Mouse (Mus musculus): ENCODE measurements around the gene Efna3. TPM values are rescaled to one million over a fixed set of nuclear protein-coding genes. Genes with fewer than 3 reads are reported as not detected.

Gene Efna3
- polyA plus RNA-seq, 1 experiment: 17.2 TPM

- no peak for TF ChIP-seq EP300 (IDR thresholded peaks at IDR 0.05; ENCODE audit: insufficient read depth, low read depth, low read length)
- TF ChIP-seq CTCF (IDR thresholded peaks at IDR 0.05; ENCODE audit: low read depth, low read length): no peak
- TF ChIP-seq POLR2A (IDR thresholded peaks at IDR 0.05; ENCODE audit: insufficient read depth, low read length): no peak
- Histone ChIP-seq H3K27me3 (ENCODE audit: control insufficient read depth, insufficient read depth, low read length, poor library complexity, severe bottlenecking) (no peaks in the 10 kb centered on the region), H3K4me1 (ENCODE audit: control insufficient read depth, insufficient read depth, low read length) (no peaks in the 10 kb centered on the region), H3K4me3 (ENCODE audit: low read depth, low read length) (no peak overlapping the region), H3K9ac (ENCODE audit: low read depth, poor library complexity, severe bottlenecking) (no peak overlapping the region), H3K36me3 (ENCODE audit: control insufficient read depth, insufficient read depth, low read length, poor library complexity, severe bottlenecking) (no peaks in the 10 kb centered on the region), H3K9me3 (replicated peaks; ENCODE audit: control insufficient read depth, insufficient read depth, low read length, poor library complexity, severe bottlenecking) (no peaks in the 10 kb centered on the region), H3K27ac (ENCODE audit: insufficient read depth, low read length) (no peak overlapping the region)
Observed at GRCm38 (mm10) chr3:89305551-89306325, 17.0 kb downstream of the Efna3 start.

GRCm38 (mm10) chr3:89305105-89305504, 17.7 kb downstream of the Efna3 start:
- Histone ChIP-seq H3K4me3 (ENCODE audit: low read depth, low read length) (no peak overlapping the region), H3K27ac (ENCODE audit: insufficient read depth, low read length) (no peak overlapping the region), H3K9ac (ENCODE audit: low read depth, poor library complexity, severe bottlenecking) (no peak overlapping the region), H3K36me3 (ENCODE audit: control insufficient read depth, insufficient read depth, low read length, poor library complexity, severe bottlenecking) (no peaks in the 10 kb centered on the region), H3K4me1 (ENCODE audit: control insufficient read depth, insufficient read depth, low read length) (no peaks in the 10 kb centered on the region), H3K27me3 (ENCODE audit: control insufficient read depth, insufficient read depth, low read length, poor library complexity, severe bottlenecking) (no peaks in the 10 kb centered on the region), H3K9me3 (replicated peaks; ENCODE audit: control insufficient read depth, insufficient read depth, low read length, poor library complexity, severe bottlenecking) (no peaks in the 10 kb centered on the region)
- TF ChIP-seq CTCF (IDR thresholded peaks at IDR 0.05; ENCODE audit: low read depth, low read length): no peak
- TF ChIP-seq EP300 (IDR thresholded peaks at IDR 0.05; ENCODE audit: insufficient read depth, low read depth, low read length): no peak
- no peak for TF ChIP-seq POLR2A (IDR thresholded peaks at IDR 0.05; ENCODE audit: insufficient read depth, low read length)

- TF ChIP-seq CTCF (IDR thresholded peaks at IDR 0.05; ENCODE audit: low read depth, low read length) (no peak), POLR2A (IDR thresholded peaks at IDR 0.05; ENCODE audit: insufficient read depth, low read length) (no peak), EP300 (IDR thresholded peaks at IDR 0.05; ENCODE audit: insufficient read depth, low read depth, low read length) (no peak)
- Histone ChIP-seq H3K9me3 (replicated peaks; ENCODE audit: control insufficient read depth, insufficient read depth, low read length, poor library complexity, severe bottlenecking) (no peaks in the 10 kb centered on the region), H3K4me3 (ENCODE audit: low read depth, low read length) (no peak overlapping the region), H3K9ac (ENCODE audit: low read depth, poor library complexity, severe bottlenecking) (no peak overlapping the region), H3K27ac (ENCODE audit: insufficient read depth, low read length) (no peak overlapping the region), H3K27me3 (ENCODE audit: control insufficient read depth, insufficient read depth, low read length, poor library complexity, severe bottlenecking) (no peaks in the 10 kb centered on the region), H3K4me1 (ENCODE audit: control insufficient read depth, insufficient read depth, low read length) (no peaks in the 10 kb centered on the region), H3K36me3 (ENCODE audit: control insufficient read depth, insufficient read depth, low read length, poor library complexity, severe bottlenecking) (no peaks in the 10 kb centered on the region)
Observed at GRCm38 (mm10) chr3:89304440-89304839, 18.3 kb downstream of the Efna3 start.

GRCm38 (mm10) chr3:89300514-89300913, 22.3 kb downstream of the Efna3 start:
- Histone ChIP-seq H3K27ac (ENCODE audit: insufficient read depth, low read length) (no peak overlapping the region), H3K27me3 (ENCODE audit: control insufficient read depth, insufficient read depth, low read length, poor library complexity, severe bottlenecking) (no peaks in the 10 kb centered on the region), H3K4me3 (ENCODE audit: low read depth, low read length) (no peak overlapping the region), H3K9me3 (replicated peaks; ENCODE audit: control insufficient read depth, insufficient read depth, low read length, poor library complexity, severe bottlenecking) (no peaks in the 10 kb centered on the region), H3K4me1 (ENCODE audit: control insufficient read depth, insufficient read depth, low read length) (no peaks in the 10 kb centered on the region), H3K36me3 (ENCODE audit: control insufficient read depth, insufficient read depth, low read length, poor library complexity, severe bottlenecking) (no peaks in the 10 kb centered on the region), H3K9ac (ENCODE audit: low read depth, poor library complexity, severe bottlenecking) (no peak overlapping the region; the same call in 1 of the 2 replicates)
- TF ChIP-seq CTCF (IDR thresholded peaks at IDR 0.05; ENCODE audit: low read depth, low read length) (peak; percentile 1), POLR2A (IDR thresholded peaks at IDR 0.05; ENCODE audit: insufficient read depth, low read length) (no peak), EP300 (IDR thresholded peaks at IDR 0.05; ENCODE audit: insufficient read depth, low read depth, low read length) (no peak)

- no peaks in the 10 kb centered on the region for H3K9me3 ChIP-seq (replicated peaks; ENCODE audit: control insufficient read depth, insufficient read depth, low read length, poor library complexity, severe bottlenecking)
- no peak overlapping the region for H3K4me3 ChIP-seq (ENCODE audit: low read depth, low read length)
- no peak overlapping the region for H3K27ac ChIP-seq (ENCODE audit: insufficient read depth, low read length)
- no peaks in the 10 kb centered on the region for H3K36me3 ChIP-seq (ENCODE audit: control insufficient read depth, insufficient read depth, low read length, poor library complexity, severe bottlenecking)
- H3K9ac ChIP-seq (ENCODE audit: low read depth, poor library complexity, severe bottlenecking): peak overlapping the region; percentile 5; the same call in 1 of the 2 replicates
- TF ChIP-seq POLR2A (IDR thresholded peaks at IDR 0.05; ENCODE audit: insufficient read depth, low read length) (no peak), CTCF (IDR thresholded peaks at IDR 0.05; ENCODE audit: low read depth, low read length) (no peak), EP300 (IDR thresholded peaks at IDR 0.05; ENCODE audit: insufficient read depth, low read depth, low read length) (no peak)
- H3K27me3 ChIP-seq (ENCODE audit: control insufficient read depth, insufficient read depth, low read length, poor library complexity, severe bottlenecking): no peaks in the 10 kb centered on the region
- H3K4me1 ChIP-seq (ENCODE audit: control insufficient read depth, insufficient read depth, low read length): no peaks in the 10 kb centered on the region
Observed at GRCm38 (mm10) chr3:89300071-89300470, 22.7 kb downstream of the Efna3 start.

GRCm38 (mm10) chr3:89299499-89299898, 23.3 kb downstream of the Efna3 start:
- Histone ChIP-seq H3K4me1 (ENCODE audit: control insufficient read depth, insufficient read depth, low read length) (no peaks in the 10 kb centered on the region), H3K9me3 (replicated peaks; ENCODE audit: control insufficient read depth, insufficient read depth, low read length, poor library complexity, severe bottlenecking) (no peaks in the 10 kb centered on the region), H3K9ac (ENCODE audit: low read depth, poor library complexity, severe bottlenecking) (peak overlapping the region; percentile 5; the same call in 1 of the 2 replicates), H3K27me3 (ENCODE audit: control insufficient read depth, insufficient read depth, low read length, poor library complexity, severe bottlenecking) (no peaks in the 10 kb centered on the region), H3K36me3 (ENCODE audit: control insufficient read depth, insufficient read depth, low read length, poor library complexity, severe bottlenecking) (no peaks in the 10 kb centered on the region), H3K27ac (ENCODE audit: insufficient read depth, low read length) (no peak overlapping the region), H3K4me3 (ENCODE audit: low read depth, low read length) (no peak overlapping the region)
- no peak for TF ChIP-seq POLR2A (IDR thresholded peaks at IDR 0.05; ENCODE audit: insufficient read depth, low read length)
- TF ChIP-seq EP300 (IDR thresholded peaks at IDR 0.05; ENCODE audit: insufficient read depth, low read depth, low read length): no peak
- no peak for TF ChIP-seq CTCF (IDR thresholded peaks at IDR 0.05; ENCODE audit: low read depth, low read length)

Measured in ES-Bruce4 (cell line).